Mouse (Mus musculus): ENCODE results near the gene Hipk2. TPM values are rescaled to one million over a fixed set of nuclear protein-coding genes. Genes with fewer than 3 reads are reported as not detected.

Gene Hipk2
- total RNA-seq, 2 experiments from 2014 or later, result 55.9 to 59.9 TPM

- no peak for DNase-seq (ENCODE audit: low spot score in 2 of 2)
- Histone ChIP-seq H3K4me3 (no peak overlapping the region), H3K27ac (peak overlapping the region; percentile 82)
- no peak for TF ChIP-seq CTCF (conservative IDR thresholded peaks at IDR 0.05)
Observed at GRCm38 (mm10) chr6:38732681-38733080, 143.3 kb downstream of the Hipk2 start.

GRCm38 (mm10) chr6:38730169-38731146 lies 145.5 kb downstream of the Hipk2 start:
- H3K4me3 ChIP-seq, result no peak overlapping the region
- peak; percentile 35 to 52 for DNase-seq (ENCODE audit: low spot score in 2 of 2)
- peak overlapping the region; percentile 82 for H3K27ac ChIP-seq
- TF ChIP-seq CTCF (conservative IDR thresholded peaks at IDR 0.05), result no peak

- no peak for TF ChIP-seq CTCF (conservative IDR thresholded peaks at IDR 0.05)
- no peak for DNase-seq (ENCODE audit: low spot score in 2 of 2)
- Histone ChIP-seq H3K4me3 (no peak overlapping the region), H3K27ac (0 out of 2 replicates have a peak overlapping the region, but pooled peaks have one; percentile 0)
Observed at GRCm38 (mm10) chr6:38725515-38725914, 150.4 kb downstream of the Hipk2 start.

- H3K4me3 ChIP-seq, result no peak overlapping the region
- H3K27ac ChIP-seq, result peak overlapping the region; percentile 55
- TF ChIP-seq CTCF (conservative IDR thresholded peaks at IDR 0.05), result no peak
- no peak for DNase-seq (ENCODE audit: low spot score in 2 of 2)
Observed at GRCm38 (mm10) chr6:38721361-38721760, 154.6 kb downstream of the Hipk2 start.

GRCm38 (mm10) chr6:38719229-38719628 lies 156.7 kb downstream of the Hipk2 start:
- Histone ChIP-seq H3K27ac (no peak overlapping the region), H3K4me3 (no peak overlapping the region)
- TF ChIP-seq CTCF (conservative IDR thresholded peaks at IDR 0.05), result no peak
- DNase-seq (ENCODE audit: low spot score in 2 of 2), result no peak

- DNase-seq (ENCODE audit: low spot score in 2 of 2), result no peak
- Histone ChIP-seq H3K27ac (no peak overlapping the region), H3K4me3 (no peak overlapping the region)
- TF ChIP-seq CTCF (conservative IDR thresholded peaks at IDR 0.05), result no peak
Observed at GRCm38 (mm10) chr6:38718625-38719024, 157.3 kb downstream of the Hipk2 start.

GRCm38 (mm10) chr6:38715881-38716280 lies 160.1 kb downstream of the Hipk2 start:
- no peak for TF ChIP-seq CTCF (conservative IDR thresholded peaks at IDR 0.05)
- H3K27ac ChIP-seq, result no peak overlapping the region
- no peak for DNase-seq (ENCODE audit: low spot score in 2 of 2)
- H3K4me3 ChIP-seq, result no peak overlapping the region

GRCm38 (mm10) chr6:38713957-38714898 lies 161.7 kb downstream of the Hipk2 start:
- no peak overlapping the region for H3K4me3 ChIP-seq
- H3K27ac ChIP-seq, result peak overlapping the region; percentile 39; the same call in 1 of the 2 replicates
- DNase-seq (ENCODE audit: low spot score in 2 of 2), result no peak
- TF ChIP-seq CTCF (conservative IDR thresholded peaks at IDR 0.05), result no peak

GRCm38 (mm10) chr6:38710449-38710848 lies 165.5 kb downstream of the Hipk2 start:
- DNase-seq (ENCODE audit: low spot score in 2 of 2), result no peak
- TF ChIP-seq CTCF (conservative IDR thresholded peaks at IDR 0.05), result no peak
- H3K4me3 ChIP-seq, result no peak overlapping the region
- peak overlapping the region; percentile 59 for H3K27ac ChIP-seq

GRCm38 (mm10) chr6:38704264-38704984 lies 171.5 kb downstream of the Hipk2 start:
- peak overlapping the region; percentile 47; the same call in 1 of the 2 replicates for H3K27ac ChIP-seq

GRCm38 (mm10) chr6:38703526-38703925 lies 172.4 kb downstream of the Hipk2 start:
- no peak for TF ChIP-seq CTCF (conservative IDR thresholded peaks at IDR 0.05)
- peak overlapping the region; percentile 47; the same call in 1 of the 2 replicates for H3K27ac ChIP-seq
- no peak for DNase-seq (ENCODE audit: low spot score in 2 of 2)

More at GRCm38 (mm10) chr6:38704264-38704984, 171.5 kb downstream of the Hipk2 start:
- no peak overlapping the region for H3K4me3 ChIP-seq
- no peak for TF ChIP-seq CTCF (conservative IDR thresholded peaks at IDR 0.05)
- no peak for DNase-seq (ENCODE audit: low spot score in 2 of 2)

GRCm38 (mm10) chr6:38702810-38703399 lies 173.1 kb downstream of the Hipk2 start:
- peak; percentile 66 for TF ChIP-seq CTCF (conservative IDR thresholded peaks at IDR 0.05)
- no peak overlapping the region for H3K4me3 ChIP-seq
- no peak for DNase-seq (ENCODE audit: low spot score in 2 of 2)
- peak overlapping the region; percentile 19; the same call in 1 of the 2 replicates for H3K27ac ChIP-seq

More at GRCm38 (mm10) chr6:38703526-38703925, 172.4 kb downstream of the Hipk2 start:
- no peak overlapping the region for H3K4me3 ChIP-seq
